Mouse (Mus musculus): ENCODE measurements around the gene Pnpla3. TPM values are rescaled to one million over a fixed set of nuclear protein-coding genes. Genes with fewer than 3 reads are reported as not detected.
A peak's percentile ranks its signal among the peaks of the same experiment; 100 is the strongest.

Gene Pnpla3
- polyA plus RNA-seq, 1 experiment from 2014 or later: 2.6 TPM

DNA sequence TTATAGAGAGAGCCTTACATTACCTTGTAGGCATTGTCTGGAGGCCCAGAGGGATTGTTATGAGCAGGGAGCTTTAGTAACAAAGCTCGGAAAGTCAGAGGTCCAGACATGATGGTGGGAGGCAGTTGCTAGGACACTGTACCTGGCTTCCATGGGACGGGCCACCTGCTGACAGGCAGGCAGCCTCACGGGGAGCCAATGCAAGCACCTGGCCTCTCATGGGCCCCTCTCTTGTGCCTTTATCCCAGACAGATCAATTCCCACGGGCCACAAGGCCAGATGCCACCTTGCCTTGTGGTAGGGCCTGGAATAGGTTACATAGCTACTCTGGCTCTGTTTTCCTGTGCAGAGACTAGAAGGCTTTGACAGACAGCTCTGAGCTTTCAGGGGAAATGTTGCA lies 43.9 kb downstream of the Pnpla3 start:
- H3K4me3 ChIP-seq: no peak overlapping the region
- H3K36me3 ChIP-seq: peaks cover 56% of the 10 kb centered on the region
- no peak overlapping the region for H3K9ac ChIP-seq
- 80% methylated on average over 4 of the region's 4 CpGs for WGBS
- peaks cover 18% of the 10 kb centered on the region; the same call in 1 of the 2 replicates for H3K4me1 ChIP-seq
- H3K27ac ChIP-seq: no peak overlapping the region
- ATAC-seq (ENCODE audit: low FRiP score, low read depth): no peak
- H3K9me3 ChIP-seq: no peaks in the 10 kb centered on the region
- no peak overlapping the region for H3K4me2 ChIP-seq (replicated peaks)
- H3K27me3 ChIP-seq (replicated peaks): no peaks in the 10 kb centered on the region

DNA sequence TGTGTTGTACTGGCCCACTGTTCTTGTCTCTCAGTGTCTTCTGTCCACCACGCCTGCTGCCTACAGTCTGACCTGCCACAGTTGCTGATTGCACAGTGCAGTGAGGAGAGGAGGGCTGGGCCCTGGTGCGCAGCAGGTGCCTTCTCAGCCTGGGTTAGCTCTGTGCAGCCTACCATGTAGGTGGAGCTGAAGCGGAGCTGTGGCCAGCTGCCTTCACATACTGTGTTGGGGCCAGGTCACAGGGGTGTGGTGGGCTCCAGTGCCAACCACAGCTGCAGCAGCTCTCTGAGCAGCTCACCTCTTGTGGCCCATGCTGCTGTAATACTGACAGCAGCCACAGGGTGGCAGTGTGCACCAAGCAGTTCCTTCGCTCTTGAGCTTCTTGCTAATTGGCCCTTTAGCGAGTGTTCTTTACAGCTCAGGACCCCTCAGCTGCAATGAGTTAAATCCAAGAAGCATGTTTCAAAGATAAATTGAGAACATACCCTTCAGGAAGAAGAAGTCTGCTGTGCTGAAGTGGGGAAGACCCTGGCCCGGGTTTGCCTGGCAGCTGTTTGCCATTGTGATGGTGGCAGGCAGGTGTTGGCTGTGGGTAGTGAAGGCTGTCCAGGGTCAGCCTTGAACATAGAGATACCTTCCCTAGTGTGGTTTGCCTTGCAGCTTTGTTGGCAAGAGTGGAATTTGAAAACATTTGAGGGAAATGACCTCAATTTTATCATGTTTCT lies 44.6 kb downstream of the Pnpla3 start:
- Histone ChIP-seq H3K9ac (no peak overlapping the region), H3K36me3 (peaks cover 50% of the 10 kb centered on the region), H3K4me3 (no peak overlapping the region), H3K27me3 (replicated peaks) (no peaks in the 10 kb centered on the region), H3K4me2 (replicated peaks) (no peak overlapping the region), H3K27ac (no peak overlapping the region), H3K9me3 (no peaks in the 10 kb centered on the region), H3K4me1 (peaks cover 22% of the 10 kb centered on the region; the same call in 1 of the 2 replicates)
- peak; percentile 45 for ATAC-seq (ENCODE audit: low FRiP score, low read depth)
- WGBS: 52% methylated on average over 6 of the region's 6 CpGs

DNA sequence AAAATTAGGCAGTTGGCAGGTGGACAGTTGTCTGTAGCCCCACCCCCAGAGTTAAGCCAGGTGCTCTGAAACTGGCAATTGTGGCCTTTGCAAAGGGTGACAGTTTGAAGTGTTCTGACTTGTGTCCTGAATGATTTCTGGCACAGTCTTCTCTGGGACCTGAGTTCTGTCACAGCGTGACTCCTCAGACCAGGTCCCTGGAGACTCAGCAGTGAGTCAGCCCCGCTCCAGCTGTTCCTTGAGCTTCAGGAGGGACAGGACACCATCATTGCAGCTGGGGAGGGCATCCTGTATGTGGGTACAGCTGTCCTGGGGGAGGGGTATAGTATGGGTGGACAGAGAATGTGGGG lies 45.1 kb downstream of the Pnpla3 start:
- no peaks in the 10 kb centered on the region for H3K9me3 ChIP-seq
- H3K4me1 ChIP-seq: peaks cover 22% of the 10 kb centered on the region; the same call in 1 of the 2 replicates
- H3K27me3 ChIP-seq (replicated peaks): no peaks in the 10 kb centered on the region
- H3K4me2 ChIP-seq (replicated peaks): no peak overlapping the region
- no peak overlapping the region for H3K9ac ChIP-seq
- H3K4me3 ChIP-seq: no peak overlapping the region
- H3K36me3 ChIP-seq: peaks cover 46% of the 10 kb centered on the region
- no peak for ATAC-seq (ENCODE audit: low FRiP score, low read depth)
- 89% methylated on average over 2 of the region's 2 CpGs for WGBS
- no peak overlapping the region for H3K27ac ChIP-seq

DNA sequence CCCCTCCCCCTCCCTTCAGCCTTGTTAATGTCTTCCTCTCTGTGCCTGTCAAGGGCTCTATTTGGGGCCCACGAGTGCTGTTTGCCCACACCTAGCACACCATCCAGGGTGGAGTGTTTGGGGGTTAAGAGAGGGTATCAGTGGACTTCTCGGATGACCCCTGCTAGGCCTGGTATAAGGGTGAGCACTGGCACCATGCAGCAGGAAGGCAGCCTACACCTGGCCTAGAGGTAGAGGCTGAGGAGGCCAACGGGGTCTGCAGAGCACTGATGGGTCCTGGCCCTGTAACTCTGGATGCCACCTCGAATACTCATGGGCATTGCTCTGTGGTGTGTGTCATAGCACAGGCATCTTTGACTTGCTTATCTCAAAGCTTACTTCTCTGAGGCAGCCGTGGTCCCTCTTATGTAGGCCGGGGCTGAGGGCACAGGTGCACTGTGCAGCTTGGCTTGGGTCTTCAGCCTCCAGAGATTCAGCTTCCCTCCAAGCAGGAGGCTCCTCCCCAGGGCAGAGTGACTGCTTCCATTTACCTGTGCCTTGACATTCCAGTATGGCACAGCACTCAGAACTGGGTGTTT lies 45.6 kb downstream of the Pnpla3 start:
- WGBS: 92% methylated on average over 6 of the region's 6 CpGs
- no peak overlapping the region for H3K4me3 ChIP-seq
- H3K9me3 ChIP-seq: no peaks in the 10 kb centered on the region
- no peak for ATAC-seq (ENCODE audit: low FRiP score, low read depth)
- H3K4me1 ChIP-seq: peaks cover 27% of the 10 kb centered on the region; the same call in 1 of the 2 replicates
- H3K4me2 ChIP-seq (replicated peaks): no peak overlapping the region
- no peak overlapping the region for H3K9ac ChIP-seq
- no peaks in the 10 kb centered on the region for H3K27me3 ChIP-seq (replicated peaks)
- H3K27ac ChIP-seq: no peak overlapping the region
- peaks cover 43% of the 10 kb centered on the region for H3K36me3 ChIP-seq

DNA sequence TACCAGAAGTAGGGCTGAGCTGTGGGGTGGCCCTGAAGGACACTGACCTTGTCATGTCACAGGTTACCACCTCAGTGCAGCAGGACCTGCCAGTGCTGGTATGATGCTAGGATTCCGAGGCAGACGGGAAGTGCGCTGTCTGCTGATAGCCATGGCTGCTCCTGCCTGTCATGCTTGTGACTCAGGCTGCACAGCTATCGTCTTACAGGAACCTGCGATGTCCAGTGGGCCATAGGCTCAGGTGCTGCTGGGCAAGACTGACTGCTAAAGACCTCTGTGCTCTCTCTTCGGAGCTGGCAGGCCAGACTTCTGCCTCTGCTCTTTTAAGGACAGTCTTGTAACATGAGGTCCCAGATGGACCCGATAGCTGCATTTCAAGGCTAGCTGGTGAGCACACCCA lies 46.8 kb downstream of the Pnpla3 start:
- Histone ChIP-seq H3K27ac (no peak overlapping the region), H3K9ac (no peak overlapping the region), H3K27me3 (replicated peaks) (no peaks in the 10 kb centered on the region), H3K9me3 (no peaks in the 10 kb centered on the region), H3K4me1 (peaks cover 39% of the 10 kb centered on the region), H3K4me3 (no peak overlapping the region), H3K4me2 (replicated peaks) (no peak overlapping the region), H3K36me3 (peaks cover 34% of the 10 kb centered on the region)
- ATAC-seq (ENCODE audit: low FRiP score, low read depth): no peak
- WGBS: 86% methylated on average over 7 of the region's 7 CpGs

DNA sequence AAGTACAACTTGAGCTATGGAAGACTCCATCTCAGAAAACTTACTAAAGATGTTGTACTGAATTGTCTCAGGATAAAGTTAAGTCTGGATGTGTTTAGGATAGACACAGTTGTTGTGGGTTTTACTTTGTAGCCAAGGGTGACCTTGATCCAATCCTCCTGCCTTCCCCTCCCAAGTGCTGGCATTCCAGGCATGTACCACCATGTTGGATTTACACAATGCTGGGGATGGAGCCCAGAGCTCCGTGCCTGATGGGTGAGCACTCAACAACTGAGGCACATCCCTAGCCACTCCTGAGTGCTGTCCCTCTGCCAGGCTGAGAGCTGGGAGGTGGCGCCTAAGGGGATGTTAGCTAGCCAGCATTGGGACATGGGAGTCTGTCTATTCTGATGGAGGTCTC lies 47.6 kb downstream of the Pnpla3 start:
- Histone ChIP-seq H3K4me2 (replicated peaks) (no peak overlapping the region), H3K4me1 (peaks cover 41% of the 10 kb centered on the region), H3K9ac (no peak overlapping the region), H3K4me3 (no peak overlapping the region), H3K9me3 (no peaks in the 10 kb centered on the region), H3K36me3 (peaks cover 26% of the 10 kb centered on the region), H3K27me3 (replicated peaks) (no peaks in the 10 kb centered on the region), H3K27ac (no peak overlapping the region)
- ATAC-seq (ENCODE audit: low FRiP score, low read depth): no peak
- 89% methylated on average over 2 of the region's 2 CpGs for WGBS

DNA sequence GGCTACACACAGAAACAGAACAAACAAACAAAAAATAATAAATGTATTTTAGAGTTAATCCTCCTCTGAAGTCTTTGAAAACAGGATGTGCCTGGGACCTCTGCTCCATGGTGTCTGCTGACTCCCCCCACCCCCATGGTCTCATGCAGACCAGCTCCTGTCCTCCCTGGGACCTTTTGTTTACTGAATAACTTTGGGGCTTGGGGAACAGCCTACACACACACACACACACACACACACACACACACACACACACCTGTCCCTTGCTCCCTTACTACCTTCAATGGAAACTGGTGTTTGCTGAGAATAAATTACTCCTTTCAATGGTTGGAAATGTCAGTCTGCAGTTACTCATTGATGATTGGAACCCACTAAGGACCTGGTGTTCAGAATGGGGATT lies 48.4 kb downstream of the Pnpla3 start:
- no peak overlapping the region for H3K4me3 ChIP-seq
- peaks cover 41% of the 10 kb centered on the region for H3K4me1 ChIP-seq
- H3K4me2 ChIP-seq (replicated peaks): no peak overlapping the region
- H3K9ac ChIP-seq: no peak overlapping the region
- peaks cover 18% of the 10 kb centered on the region for H3K36me3 ChIP-seq
- H3K27ac ChIP-seq: no peak overlapping the region
- H3K9me3 ChIP-seq: no peaks in the 10 kb centered on the region
- no peak for ATAC-seq (ENCODE audit: low FRiP score, low read depth)
- no peaks in the 10 kb centered on the region for H3K27me3 ChIP-seq (replicated peaks)

DNA sequence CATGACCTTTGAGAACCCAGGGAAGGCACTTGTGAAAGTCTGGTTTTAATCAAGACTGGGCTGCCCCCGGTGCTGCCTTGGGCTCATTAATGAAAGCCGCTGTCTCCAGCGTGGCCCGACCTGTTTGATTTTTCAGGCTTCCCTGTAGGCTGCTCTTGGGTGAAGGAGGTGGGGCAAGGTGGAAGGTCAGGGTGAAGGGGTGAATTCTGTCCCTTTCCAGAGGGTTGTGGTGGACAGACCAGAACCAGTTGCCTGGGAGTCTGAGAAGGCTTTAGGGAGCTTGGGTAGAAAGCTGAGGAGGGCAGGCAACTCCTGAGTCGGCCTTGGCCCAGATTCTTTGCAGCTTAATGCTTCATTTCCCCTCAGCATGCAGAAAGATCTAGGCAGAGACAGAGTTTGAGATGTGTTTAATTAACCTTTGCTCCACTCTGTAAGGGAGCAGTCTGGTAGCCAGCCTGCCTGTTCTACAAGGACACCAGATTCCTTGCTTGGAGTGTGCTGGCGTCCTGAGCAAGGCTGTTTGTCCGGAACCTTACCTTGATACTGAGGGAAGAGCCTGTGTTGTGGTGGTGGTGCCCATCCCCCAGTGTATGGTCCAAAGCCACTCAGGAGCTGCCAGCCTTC lies 48.9 kb downstream of the Pnpla3 start:
- Histone ChIP-seq H3K9ac (no peak overlapping the region), H3K9me3 (no peaks in the 10 kb centered on the region), H3K27ac (no peak overlapping the region), H3K36me3 (peaks cover 13% of the 10 kb centered on the region; the same call in 1 of the 2 replicates), H3K27me3 (replicated peaks) (no peaks in the 10 kb centered on the region), H3K4me2 (replicated peaks) (no peak overlapping the region), H3K4me1 (peaks cover 41% of the 10 kb centered on the region), H3K4me3 (no peak overlapping the region)
- ATAC-seq (ENCODE audit: low FRiP score, low read depth): no peak
- 50% methylated on average over 7 of the region's 7 CpGs for WGBS

DNA sequence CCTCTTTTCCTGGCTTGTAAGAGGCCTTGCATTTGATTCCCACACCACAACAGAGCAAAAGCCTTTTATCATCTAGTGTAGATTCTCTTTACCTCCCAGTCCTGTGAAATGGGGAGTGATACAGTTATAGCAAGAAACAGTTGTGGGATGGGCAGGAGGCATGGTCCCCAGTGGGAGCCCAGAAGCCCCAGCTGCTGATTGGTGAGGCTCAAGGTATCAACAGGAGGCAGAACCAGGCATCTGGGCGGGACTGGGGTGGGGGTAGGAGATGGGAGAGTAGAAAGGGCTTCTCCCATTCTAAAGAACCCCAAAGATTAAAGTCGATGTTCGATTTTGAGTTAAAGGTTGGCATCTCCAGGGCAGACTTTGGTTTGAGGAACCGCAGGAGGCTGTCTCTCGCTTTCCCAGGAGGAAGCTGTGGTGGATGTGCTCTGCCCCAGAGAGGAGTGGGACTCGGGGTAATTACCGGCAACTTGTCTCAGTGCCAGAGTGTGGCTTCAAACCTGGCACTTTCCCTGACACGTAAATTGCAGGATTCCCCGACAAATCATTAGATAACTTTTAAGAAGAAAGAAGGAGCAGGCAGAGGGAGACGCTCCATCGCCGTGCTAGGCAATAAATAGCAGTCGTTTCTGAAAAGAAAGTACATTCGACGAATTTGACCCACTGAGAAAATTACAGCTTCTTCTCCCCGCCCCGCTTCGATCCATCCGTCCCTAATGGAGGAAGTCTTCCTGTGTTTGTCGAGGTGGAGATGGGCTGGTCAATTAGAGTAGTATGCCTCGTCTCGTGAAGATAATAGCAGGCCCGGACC lies 50.5 kb downstream of the Pnpla3 start:
- H3K4me1 ChIP-seq: peaks cover 41% of the 10 kb centered on the region
- peak overlapping the region; percentile 24; the same call in 1 of the 2 replicates for H3K4me2 ChIP-seq (replicated peaks)
- 17% methylated on average over 23 of the region's 23 CpGs for WGBS
- no peak for ATAC-seq (ENCODE audit: low FRiP score, low read depth)
- H3K36me3 ChIP-seq: peaks cover 8% of the 10 kb centered on the region; the same call in 1 of the 2 replicates
- no peak overlapping the region for H3K4me3 ChIP-seq
- no peak overlapping the region for H3K27ac ChIP-seq
- H3K9me3 ChIP-seq: no peaks in the 10 kb centered on the region
- no peak overlapping the region for H3K9ac ChIP-seq
- no peaks in the 10 kb centered on the region for H3K27me3 ChIP-seq (replicated peaks)

DNA sequence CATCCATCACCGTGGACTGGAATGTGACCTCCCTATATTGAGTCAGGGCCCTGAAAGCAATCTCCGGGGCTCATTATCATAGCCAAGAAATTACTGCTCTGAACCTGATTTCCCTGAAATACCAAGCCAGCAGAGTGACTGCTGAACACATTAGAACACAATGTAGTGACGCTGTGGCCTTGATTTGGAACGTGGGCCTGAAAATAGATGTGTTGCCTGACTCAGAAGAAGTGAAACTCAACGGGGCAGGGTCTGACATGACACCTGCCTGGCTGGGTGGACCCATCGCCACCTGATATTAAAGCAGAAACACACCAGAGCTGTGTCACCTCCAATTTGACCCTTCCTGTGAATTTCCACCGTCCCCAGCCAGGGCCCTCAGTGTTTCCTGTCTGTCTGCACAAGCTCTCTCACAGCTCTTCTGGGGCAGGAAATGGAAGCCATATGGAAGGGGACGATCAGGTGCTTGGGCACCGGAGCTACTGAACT lies 51.2 kb downstream of the Pnpla3 start:
- H3K4me2 ChIP-seq (replicated peaks): peak overlapping the region; percentile 24; the same call in 1 of the 2 replicates
- ATAC-seq (ENCODE audit: low FRiP score, low read depth): no peak
- 30% methylated on average over 9 of the region's 9 CpGs for WGBS
- no peaks in the 10 kb centered on the region for H3K27me3 ChIP-seq (replicated peaks)
- peaks cover 8% of the 10 kb centered on the region; the same call in 1 of the 2 replicates for H3K36me3 ChIP-seq
- H3K9me3 ChIP-seq: no peaks in the 10 kb centered on the region
- H3K4me1 ChIP-seq: peaks cover 38% of the 10 kb centered on the region
- H3K9ac ChIP-seq: no peak overlapping the region
- peak overlapping the region; percentile 60; the same call in 1 of the 2 replicates for H3K27ac ChIP-seq
- H3K4me3 ChIP-seq: no peak overlapping the region

DNA sequence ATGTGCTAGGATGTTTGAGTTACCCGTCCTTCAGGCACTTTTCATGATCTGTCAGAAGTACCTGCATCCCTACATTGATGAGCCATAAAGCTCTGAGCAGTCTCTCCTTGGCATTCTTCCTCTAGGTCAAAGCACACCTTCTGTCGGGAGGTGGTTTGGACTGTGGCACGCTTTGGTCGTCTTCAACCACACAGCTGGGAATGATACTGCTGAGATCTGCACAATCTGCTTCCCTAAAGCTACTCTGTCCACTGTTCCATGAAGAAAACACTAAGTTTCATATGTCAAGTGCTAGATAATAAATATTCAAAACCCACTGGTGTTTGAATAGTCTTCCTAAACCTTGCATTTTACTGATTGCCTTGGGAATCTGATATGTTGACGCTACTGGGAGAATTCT lies 53.9 kb downstream of the Pnpla3 start:
- H3K27ac ChIP-seq: no peak overlapping the region
- ATAC-seq (ENCODE audit: low FRiP score, low read depth): no peak
- H3K27me3 ChIP-seq (replicated peaks): no peaks in the 10 kb centered on the region
- no peak overlapping the region for H3K4me3 ChIP-seq
- no peak overlapping the region for H3K9ac ChIP-seq
- 83% methylated on average over 5 of the region's 5 CpGs for WGBS
- no peaks in the 10 kb centered on the region for H3K36me3 ChIP-seq
- no peaks in the 10 kb centered on the region for H3K9me3 ChIP-seq
- no peak overlapping the region for H3K4me2 ChIP-seq (replicated peaks)
- H3K4me1 ChIP-seq: peaks cover 42% of the 10 kb centered on the region

DNA sequence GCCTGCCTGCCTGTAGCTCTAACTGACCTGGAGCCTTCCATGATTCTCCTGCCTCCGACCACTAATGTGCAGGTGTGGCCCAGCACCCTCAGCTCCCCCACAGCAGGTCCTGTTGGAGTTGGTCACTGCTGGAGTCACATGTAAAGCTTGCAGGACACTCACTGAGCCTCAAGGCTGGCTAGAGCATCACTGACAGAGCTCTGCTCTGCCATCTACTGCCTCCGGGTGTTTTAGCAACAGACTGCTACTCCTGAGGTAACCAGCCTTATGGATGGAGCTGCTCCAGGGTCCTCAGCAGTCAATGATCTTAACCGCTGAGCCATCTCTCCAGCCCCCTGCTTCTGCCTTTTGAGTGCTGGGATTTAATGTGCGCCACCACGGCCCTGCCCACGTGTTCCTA lies 55.8 kb downstream of the Pnpla3 start:
- Histone ChIP-seq H3K4me2 (replicated peaks) (no peak overlapping the region), H3K36me3 (no peaks in the 10 kb centered on the region), H3K9me3 (no peaks in the 10 kb centered on the region), H3K27me3 (replicated peaks) (no peaks in the 10 kb centered on the region), H3K9ac (no peak overlapping the region), H3K4me3 (no peak overlapping the region), H3K4me1 (peaks cover 46% of the 10 kb centered on the region), H3K27ac (no peak overlapping the region)
- ATAC-seq (ENCODE audit: low FRiP score, low read depth): no peak
- WGBS: 29% methylated on average over 6 of the region's 6 CpGs

Data from neural tube, embryonic 12.5 days (tissue).